Mouse (Mus musculus) layer of hippocampus, adult 2 months (tissue): ENCODE measurements around the gene Atp6v1b1. TPM values are rescaled to one million over a fixed set of nuclear protein-coding genes. Genes with fewer than 3 reads are reported as not detected.

Source experiments
- DNase-seq, 2 experiments: peaks; one replicate each; pipeline ENCODE4 v3.0.0; 2022; ENCODE audit warnings: low spot score in 2 of 2
- H3K27ac ChIP-seq: fragments of 200-600 bp; 2 replicates; pipeline ENCODE4 v1.8.1; 2022
- H3K4me3 ChIP-seq: fragments of 200-600 bp; 2 replicates; pipeline ENCODE4 v1.8.1; 2022; ENCODE audit warnings: mild to moderate bottlenecking
- CTCF ChIP-seq: fragments of 200-600 bp; conservative IDR thresholded peaks from 2 replicates; pipeline ENCODE4 v1.8.1; 2022; ENCODE audit warnings: antibody characterized with exemption, mild to moderate bottlenecking, moderate library complexity
- total RNA-seq, 2 experiments: library from RNA; stranded (reverse); gene quantifications; 2 replicates each; pipeline ENCODE4 v1.2.3; 2021

Gene Atp6v1b1
- total RNA-seq, 2 experiments from 2014 or later: 0.31 to 0.42 TPM

DNA sequence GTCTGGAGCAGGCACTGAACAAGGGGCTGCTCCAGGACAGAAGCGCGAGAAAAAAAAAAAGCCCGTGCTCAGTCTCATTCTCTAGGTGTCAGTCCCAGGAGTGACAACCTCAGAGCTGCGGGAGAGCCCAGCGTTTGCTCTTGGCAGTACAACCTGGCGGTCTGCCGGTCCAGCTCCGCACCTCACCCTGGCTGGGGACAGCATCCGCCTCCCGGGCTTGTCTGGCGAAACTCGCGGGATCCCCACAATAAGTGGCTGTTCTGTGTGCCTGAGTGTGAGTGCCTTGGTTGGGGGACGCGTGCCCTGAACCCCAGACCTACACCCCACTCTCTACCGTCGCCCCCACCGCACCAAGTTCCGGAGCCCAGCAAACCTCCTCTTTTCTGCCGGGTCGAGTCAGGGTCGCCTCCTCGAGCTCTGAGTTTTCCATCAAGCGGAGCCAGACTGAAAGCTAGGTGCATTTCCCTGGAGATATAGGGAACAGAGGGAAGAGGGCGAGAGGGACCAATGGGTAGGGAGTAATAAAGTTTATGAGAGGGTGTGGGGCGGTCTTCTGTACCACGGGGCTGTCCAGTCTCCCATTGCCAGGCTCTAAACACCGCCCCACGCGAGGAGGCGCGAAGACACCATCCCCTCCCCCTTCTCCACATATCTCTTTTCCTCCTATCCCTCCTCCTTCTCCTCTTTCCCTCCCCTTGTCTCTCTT lies 32.3 kb upstream of the Atp6v1b1 start:
- TF ChIP-seq CTCF: no peak
- H3K4me3 ChIP-seq: no peak overlapping the region; the same call in 1 of the 2 replicates

DNA sequence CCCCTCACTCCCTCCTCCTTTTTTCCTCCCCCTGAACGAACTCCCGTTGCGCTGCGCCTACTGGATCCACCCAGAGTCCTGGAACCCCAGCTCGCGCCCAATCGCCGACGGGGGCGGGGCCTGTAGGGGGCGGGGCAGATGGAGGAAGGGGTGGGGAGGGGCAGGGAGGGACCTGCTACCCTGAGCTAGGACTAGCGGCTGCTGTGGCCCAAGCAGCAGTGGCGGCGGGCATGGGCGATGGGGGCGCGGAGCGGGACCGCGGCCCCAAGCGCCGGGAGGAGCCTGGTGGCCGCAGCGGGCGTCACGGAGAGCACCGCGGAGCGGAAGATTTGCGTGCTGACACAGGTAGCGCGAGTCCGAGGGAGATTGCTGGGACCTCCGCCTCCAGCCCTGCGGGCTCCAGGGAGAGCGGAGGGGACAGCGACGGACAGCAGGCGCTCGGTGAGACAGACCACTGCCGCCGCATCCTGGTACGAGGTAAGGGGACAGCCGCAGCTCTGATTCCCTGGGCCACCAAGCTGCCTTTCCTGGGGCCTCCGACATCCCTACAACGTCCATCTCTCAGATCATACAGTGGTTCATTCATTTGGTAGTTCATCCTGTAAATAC lies 31.6 kb upstream of the Atp6v1b1 start, which contains the start of gene Vax2:
Vax2 (plus strand) TSS at position 198 of the 609 bp plus-strand sequence.
- TF ChIP-seq CTCF: no peak
- Histone ChIP-seq H3K27ac (no peak within 1 kb of the TSS), H3K4me3 (peak within 1 kb of the TSS; percentile 26; the same call in 1 of the 2 replicates)
- DNase-seq: no peak

More for the DNA sequence above, 32.3 kb upstream of the Atp6v1b1 start:
- no peak overlapping the region for H3K27ac ChIP-seq
- DNase-seq: no peak

DNA sequence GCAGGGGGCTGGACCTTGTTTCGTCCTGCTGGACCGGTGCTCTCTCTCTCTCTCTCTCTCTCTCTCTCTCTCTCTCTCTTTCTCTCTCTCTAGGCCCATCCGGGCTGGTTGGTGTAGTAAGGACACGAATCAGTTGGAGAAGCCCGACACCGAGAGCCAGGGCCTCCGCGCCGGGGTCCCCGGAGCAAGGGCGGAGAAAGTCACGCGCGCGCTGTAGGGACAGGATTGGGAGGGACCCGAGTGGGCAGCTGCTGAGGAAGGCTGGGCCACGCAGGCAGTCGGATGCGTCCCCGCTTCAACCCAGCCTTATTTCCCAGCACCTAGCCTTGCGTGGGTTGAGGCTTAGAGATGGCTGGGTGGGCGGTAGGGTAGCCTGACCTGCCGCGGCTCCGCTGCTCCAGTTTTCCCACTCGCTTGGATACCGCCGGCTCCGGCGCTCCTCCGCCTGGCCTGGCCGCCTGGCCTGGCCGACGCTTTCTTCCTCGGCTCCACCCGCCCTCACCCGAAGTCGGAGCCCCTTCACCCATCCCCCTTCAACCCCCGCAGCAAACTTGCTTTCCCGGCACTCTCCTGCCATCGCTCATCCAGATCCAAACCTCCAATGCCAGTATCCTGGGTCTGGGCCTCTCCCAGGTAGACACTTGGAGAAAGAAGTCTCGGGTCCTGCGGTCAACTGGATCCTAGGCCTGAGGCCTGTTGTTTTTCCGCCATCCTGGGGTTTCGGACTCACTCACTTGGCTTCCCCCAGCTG lies 30.9 kb upstream of the Atp6v1b1 start:
- no peak for TF ChIP-seq CTCF
- Histone ChIP-seq H3K27ac (no peak overlapping the region), H3K4me3 (no peak overlapping the region)
- no peak for DNase-seq

DNA sequence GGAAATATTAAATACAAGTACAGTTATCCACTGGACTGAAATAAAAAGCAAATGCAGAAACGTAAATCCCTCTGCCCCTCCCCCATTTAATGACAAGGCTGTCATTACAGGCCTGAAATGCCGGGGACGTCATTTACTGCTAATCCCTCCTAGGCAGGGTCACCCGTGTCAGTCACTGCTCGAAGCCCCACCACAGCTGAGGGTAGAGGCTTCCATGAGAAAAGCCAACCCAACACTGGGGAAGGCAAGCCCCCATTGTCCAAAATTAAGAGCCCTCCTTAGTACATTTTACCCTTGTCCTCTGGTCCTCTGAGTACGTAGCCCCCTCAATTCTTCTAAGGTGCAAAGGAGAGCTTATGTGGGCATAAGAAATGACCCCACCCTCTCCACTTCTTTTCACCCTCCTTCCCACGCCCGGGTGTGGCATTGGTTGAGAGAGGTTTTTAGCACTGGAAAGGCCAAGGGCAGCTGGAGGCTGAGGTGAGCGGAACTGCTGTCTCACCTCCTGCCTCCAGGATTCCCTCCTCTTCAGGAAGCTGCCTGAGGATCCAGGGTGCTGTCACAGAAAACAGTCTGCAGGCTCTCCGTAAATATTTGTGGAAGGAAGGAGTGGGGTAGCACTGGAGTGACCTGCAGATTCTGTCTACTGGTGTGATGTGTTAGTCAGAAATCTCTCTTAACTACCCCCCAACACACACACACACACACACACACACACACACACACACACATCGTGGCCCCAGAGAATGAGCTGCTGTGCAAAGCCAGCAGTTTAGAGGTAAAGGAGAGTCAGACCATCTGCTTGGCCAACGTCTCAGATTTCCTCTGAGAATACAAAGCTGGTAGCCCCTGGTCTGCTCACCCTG lies 29.3 kb upstream of the Atp6v1b1 start:
- no peak for TF ChIP-seq CTCF
- no peak overlapping the region for H3K4me3 ChIP-seq
- DNase-seq: no peak
- no peak overlapping the region for H3K27ac ChIP-seq

DNA sequence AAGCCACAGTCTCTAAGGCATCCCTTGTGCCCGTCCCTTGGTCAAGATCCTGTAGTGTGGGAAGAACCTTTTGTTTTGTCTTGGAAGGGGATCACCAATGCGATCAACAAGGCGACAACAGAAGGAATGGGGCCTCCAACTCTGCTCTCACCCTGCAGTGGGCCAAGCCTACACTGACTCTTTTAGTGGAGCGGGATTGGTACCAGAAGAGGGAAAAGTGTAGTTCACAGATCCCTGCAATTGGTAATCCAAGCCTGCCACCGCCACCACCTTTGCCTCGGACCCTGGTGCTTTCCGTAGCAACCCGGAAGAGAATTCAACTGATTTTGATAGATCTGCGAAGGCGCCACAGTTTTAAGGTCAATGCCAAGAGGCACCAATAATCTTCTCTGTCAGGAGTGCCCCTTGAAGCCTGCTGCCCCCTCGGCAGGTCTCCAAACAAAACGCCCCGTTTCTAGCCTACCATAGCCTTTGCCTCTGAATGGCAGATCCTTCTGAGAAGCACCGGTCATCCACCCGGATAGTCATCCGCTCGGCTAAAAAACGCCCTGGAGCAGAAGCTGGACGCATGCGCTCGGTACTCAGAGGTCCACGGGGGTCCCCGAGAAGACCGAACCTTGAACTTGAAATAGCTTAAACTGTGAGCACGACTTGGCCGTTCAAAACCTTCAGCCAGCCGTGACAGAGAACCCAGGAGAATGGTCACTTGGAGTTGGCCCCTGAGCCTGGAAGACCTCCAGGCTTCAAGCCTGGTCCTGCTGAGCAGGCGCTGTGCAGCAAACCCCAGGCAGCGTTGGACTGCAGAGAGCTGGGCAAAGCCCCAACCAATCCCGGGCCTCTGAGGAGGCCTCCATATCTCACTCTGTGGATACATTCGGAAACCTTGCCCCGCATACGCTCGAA lies 28.3 kb upstream of the Atp6v1b1 start:
- Histone ChIP-seq H3K4me3 (no peak overlapping the region), H3K27ac (no peak overlapping the region)
- TF ChIP-seq CTCF: no peak
- DNase-seq: no peak

DNA sequence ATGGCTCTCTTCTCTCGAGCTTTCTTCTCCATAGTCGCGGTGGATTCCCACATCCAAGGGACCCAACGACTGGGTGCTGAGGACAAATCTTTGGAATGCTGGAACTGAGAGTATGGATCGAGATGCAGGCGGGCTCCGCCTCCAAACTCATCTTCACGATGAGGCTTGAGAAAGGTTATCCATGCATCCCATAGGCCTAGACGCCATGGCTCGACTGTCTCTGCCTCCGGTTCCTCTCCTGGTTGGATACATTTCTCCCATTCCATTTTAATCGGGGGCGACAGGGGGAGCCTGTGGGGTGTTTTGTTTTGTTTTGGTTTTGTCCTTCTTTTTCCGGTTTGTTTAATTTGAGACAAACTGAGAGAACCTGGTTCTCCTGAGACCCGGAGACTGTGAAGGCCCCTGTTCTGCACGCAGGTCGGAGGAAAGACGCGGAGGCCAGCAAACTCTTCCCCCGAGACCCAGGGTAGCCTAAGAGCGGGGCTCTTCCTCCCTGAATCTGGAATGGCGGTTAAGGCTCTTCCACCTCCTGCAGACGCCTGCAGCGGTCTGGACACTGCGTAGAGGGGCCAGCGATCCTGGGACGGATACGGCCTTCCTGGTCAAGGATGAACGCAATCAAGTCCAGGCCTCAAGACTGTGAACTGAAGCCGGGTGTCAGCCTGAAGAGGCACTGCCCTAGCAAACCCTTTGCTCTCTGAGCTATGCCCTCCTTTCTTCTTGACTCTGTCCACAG lies 27.2 kb upstream of the Atp6v1b1 start:
- no peak overlapping the region for H3K27ac ChIP-seq
- DNase-seq: no peak
- no peak overlapping the region for H3K4me3 ChIP-seq
- TF ChIP-seq CTCF: no peak

DNA sequence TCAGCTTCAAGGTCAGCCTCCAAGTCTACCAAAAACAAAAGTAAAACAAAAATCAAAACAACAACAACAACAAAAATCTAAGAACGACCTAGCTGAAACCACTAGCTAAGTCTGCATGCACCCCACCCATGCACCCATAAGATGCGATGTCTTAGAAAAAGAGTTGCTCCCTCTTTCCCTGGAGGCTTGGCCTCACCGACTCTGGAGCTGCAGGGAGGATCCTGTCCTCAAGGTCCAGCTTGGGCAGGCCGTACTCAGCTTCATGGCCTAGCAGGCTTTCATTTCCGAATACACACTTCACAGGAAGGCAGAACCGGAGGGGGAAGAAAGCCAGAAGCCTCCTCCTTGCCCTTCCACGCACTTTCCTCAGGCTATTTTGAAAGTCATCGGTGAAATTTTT lies 25.8 kb upstream of the Atp6v1b1 start:
- Histone ChIP-seq H3K27ac (no peak overlapping the region), H3K4me3 (no peak overlapping the region)
- TF ChIP-seq CTCF: no peak
- no peak for DNase-seq

DNA sequence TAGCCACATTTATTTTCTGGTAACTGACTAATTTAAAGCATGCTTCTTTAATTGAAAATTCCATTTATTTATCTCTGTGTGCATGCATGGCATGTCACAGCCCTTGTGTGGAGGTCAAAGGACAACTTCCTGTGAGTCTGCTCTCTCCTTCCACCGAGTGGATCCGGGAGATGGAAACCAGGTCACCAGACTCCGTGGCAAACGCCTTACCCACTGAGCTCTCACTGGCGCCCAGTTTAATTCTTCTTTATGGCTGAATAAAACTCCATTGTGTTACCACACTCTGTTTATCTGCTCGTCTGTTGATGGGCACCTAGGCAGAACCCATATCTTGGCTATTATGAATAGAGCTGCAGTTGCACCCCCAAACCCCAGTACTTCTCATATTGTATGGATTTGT lies 20.3 kb upstream of the Atp6v1b1 start:
- DNase-seq: no peak
- Histone ChIP-seq H3K27ac (no peak overlapping the region), H3K4me3 (no peak overlapping the region)
- TF ChIP-seq CTCF: no peak

DNA sequence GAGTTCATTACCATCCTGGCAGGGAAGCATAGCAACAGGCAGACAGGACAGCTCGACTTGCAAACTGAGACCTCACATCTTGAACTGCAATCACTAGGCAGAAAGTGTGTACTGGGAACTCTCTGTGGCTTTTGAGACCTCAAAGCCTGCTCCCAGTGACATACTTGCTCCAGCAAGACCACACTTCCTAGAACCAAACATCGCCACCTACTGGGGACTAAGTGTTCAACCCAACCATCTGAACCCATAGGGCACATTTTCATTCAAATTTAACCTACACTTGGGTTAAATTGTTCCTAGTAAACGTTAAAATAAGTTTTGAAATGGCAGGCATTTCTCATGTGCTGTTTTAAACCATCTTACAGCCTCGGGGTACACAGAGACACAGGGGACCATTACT lies 15.6 kb upstream of the Atp6v1b1 start:
- no peak for DNase-seq
- TF ChIP-seq CTCF: peak; percentile 56
- Histone ChIP-seq H3K27ac (no peak overlapping the region), H3K4me3 (no peak overlapping the region)

DNA sequence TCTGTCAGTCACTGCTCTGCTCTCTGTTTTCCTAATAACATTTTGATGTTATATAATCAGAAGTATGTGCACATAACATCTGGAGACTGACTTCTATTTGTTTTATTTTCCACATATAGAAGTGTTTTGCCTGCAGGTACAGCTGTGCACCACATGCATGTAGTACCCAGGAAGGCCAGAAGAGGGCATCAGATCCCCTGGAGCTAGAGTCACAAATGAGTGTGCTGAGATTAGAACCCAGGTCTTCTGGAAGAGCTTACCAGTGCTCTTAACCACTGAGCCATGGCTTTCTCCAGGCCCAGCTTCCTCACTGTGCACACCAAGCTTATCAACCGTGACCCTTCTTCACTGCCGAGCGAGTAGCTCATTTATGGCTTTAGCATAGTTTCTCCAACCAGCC lies 14.3 kb upstream of the Atp6v1b1 start:
- no peak overlapping the region for H3K27ac ChIP-seq
- TF ChIP-seq CTCF: peak; percentile 77
- DNase-seq: no peak
- no peak overlapping the region for H3K4me3 ChIP-seq

DNA sequence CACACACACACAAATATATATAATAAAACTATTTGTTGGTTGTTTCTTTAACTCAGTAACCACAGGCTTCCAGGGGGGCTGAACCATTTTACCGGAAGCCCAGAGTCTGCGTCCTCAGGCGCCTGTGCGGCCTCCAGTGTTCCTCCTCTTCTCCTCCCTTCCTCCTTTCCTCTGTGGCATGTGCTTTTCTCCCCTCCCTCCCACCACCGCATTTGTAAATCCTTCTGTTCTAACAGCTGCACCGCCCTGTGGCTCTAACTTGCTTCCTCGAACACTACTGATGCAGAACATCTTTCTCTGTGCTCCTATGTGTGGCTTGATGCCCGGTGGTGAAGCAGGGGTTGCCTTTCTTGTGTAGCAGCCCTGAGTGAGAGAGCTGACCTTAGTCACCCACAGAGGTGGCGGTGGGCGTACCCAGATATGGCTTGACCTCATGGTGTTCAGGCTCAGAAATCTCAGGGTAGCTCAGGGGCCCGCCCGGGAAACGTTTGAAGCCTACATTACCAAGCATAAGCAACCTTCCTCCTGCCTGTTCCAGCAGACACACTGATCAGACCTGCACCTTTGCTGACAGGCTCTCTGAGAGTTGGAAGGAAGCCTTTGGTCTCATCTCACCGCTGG lies 13.3 kb upstream of the Atp6v1b1 start:
- H3K4me3 ChIP-seq: no peak overlapping the region
- DNase-seq: peak; percentile 23

More for the DNA sequence above, 13.3 kb upstream of the Atp6v1b1 start:
- no peak for TF ChIP-seq CTCF
- no peak overlapping the region for H3K27ac ChIP-seq
